Mouse (Mus musculus) G1E (cell line): Measurements from ENCODE around the gene Nfat5. TPM values are rescaled to one million over a fixed set of nuclear protein-coding genes. Genes with fewer than 3 reads are reported as not detected.
A peak's percentile ranks its signal among the peaks of the same experiment; 100 is the strongest.

Experiments used
- ATAC-seq: 2 replicates; pipeline ENCODE4 v1.8.0; 2016; ENCODE audit warnings: mild to moderate bottlenecking; ENCODE audit not compliant: insufficient number of reproducible peaks, poor library complexity, low FRiP score, severe bottlenecking; ENCODE audit errors: extremely low read depth
- DNase-seq: peaks from one replicate; pipeline ENCODE4 v3.0.0; 2012; ENCODE audit warnings: low spot score
- H3K27me3 ChIP-seq: 2 replicates; pipeline ENCODE4 v1.6.1; 2012; ENCODE audit warnings: mild to moderate bottlenecking, low read length, inconsistent platforms; ENCODE audit not compliant: insufficient read depth
- H3K36me3 ChIP-seq: replicated peaks from 2 replicates; pipeline ENCODE3; 2012; ENCODE audit warnings: mild to moderate bottlenecking, inconsistent platforms
- H3K4me1 ChIP-seq: 2 replicates; pipeline ENCODE4 v1.6.1; 2012; ENCODE audit warnings: low read depth, low read length, inconsistent platforms, mixed read lengths; ENCODE audit not compliant: insufficient read depth
- H3K4me3 ChIP-seq: 2 replicates; pipeline ENCODE4 v1.5.1; 2012; ENCODE audit warnings: low read depth, mild to moderate bottlenecking, inconsistent platforms, low read length, moderate library complexity, mixed read lengths
- H3K9me3 ChIP-seq: replicated peaks from 2 replicates; pipeline ENCODE4 v1.6.1; 2012; ENCODE audit warnings: inconsistent platforms
- CTCF ChIP-seq: IDR thresholded peaks from 2 replicates; pipeline ENCODE4 v1.5.1; 2012; ENCODE audit warnings: low read depth, low read length, inconsistent platforms, mixed read lengths
- GATA1 ChIP-seq: IDR thresholded peaks from 2 replicates; pipeline ENCODE4 v1.6.1; 2012; ENCODE audit warnings: borderline replicate concordance, low read length, inconsistent platforms, mixed read lengths
- GATA2 ChIP-seq: IDR thresholded peaks from 2 replicates; pipeline ENCODE4 v1.6.1; 2012; ENCODE audit warnings: low read depth, low read length, inconsistent platforms, borderline replicate concordance
- POLR2AphosphoS5 ChIP-seq: IDR thresholded peaks from 2 replicates; pipeline ENCODE4 v1.6.1; 2012; ENCODE audit warnings: low read depth, low read length, inconsistent platforms; ENCODE audit not compliant: insufficient replicate concordance
- TAL1 ChIP-seq: conservative IDR thresholded peaks from 2 replicates; pipeline ENCODE4 v1.6.1; 2012; ENCODE audit warnings: low read depth, low read length, inconsistent platforms, mixed read lengths
- polyA plus RNA-seq: library from polyadenylated mRNA; stranded (reverse); fragments of >175 nt; gene quantifications from 2 replicates; pipeline ENCODE4 v1.2.3, GENCODE M21; 2012
- total RNA-seq, 2 experiments: library from RNA; stranded (forward) in 1 of 2; stranded (reverse) in 1 of 2; fragments of 200-1000 nt in 1 of 2; fragments of >200 nt in 1 of 2; fragmentation: Nextera tagmentation in 1 of 2; gene quantifications; 2 replicates each; pipeline ENCODE4 v1.2.3; 2014 to 2017

Nfat5 gene
- total and polyA plus RNA-seq, 3 experiments, result 1.4 to 53.6 (median 24.4) TPM

- H3K27me3 ChIP-seq, result peaks cover 17% of the 10 kb centered on the region
- TF ChIP-seq GATA2 (no peak), TAL1 (no peak), POLR2AphosphoS5 (no peak), GATA1 (no peak), CTCF (no peak)
- no peaks in the 10 kb centered on the region for H3K36me3 ChIP-seq
- H3K4me3 ChIP-seq, result no peak overlapping the region
- ATAC-seq, result no peak
- no peaks in the 10 kb centered on the region for H3K9me3 ChIP-seq
- no peak for DNase-seq
- peaks cover 4% of the 10 kb centered on the region for H3K4me1 ChIP-seq
These were observed 5.7 kb upstream of the Nfat5 start for GRCm38 (mm10) chr8:107287522-107287921.

- Histone ChIP-seq H3K36me3 (no peaks in the 10 kb centered on the region), H3K27me3 (peaks cover 10% of the 10 kb centered on the region; the same call in 1 of the 2 replicates), H3K9me3 (no peaks in the 10 kb centered on the region), H3K4me1 (peaks cover 9% of the 10 kb centered on the region), H3K4me3 (no peak overlapping the region)
- ATAC-seq, result no peak
- no peak for TF ChIP-seq CTCF
- no peak for TF ChIP-seq GATA2
- TF ChIP-seq GATA1, result no peak
- no peak for TF ChIP-seq POLR2AphosphoS5
- no peak for TF ChIP-seq TAL1
- no peak for DNase-seq
These were observed 2.1 kb upstream of the Nfat5 start for GRCm38 (mm10) chr8:107291171-107291601.

DNA sequence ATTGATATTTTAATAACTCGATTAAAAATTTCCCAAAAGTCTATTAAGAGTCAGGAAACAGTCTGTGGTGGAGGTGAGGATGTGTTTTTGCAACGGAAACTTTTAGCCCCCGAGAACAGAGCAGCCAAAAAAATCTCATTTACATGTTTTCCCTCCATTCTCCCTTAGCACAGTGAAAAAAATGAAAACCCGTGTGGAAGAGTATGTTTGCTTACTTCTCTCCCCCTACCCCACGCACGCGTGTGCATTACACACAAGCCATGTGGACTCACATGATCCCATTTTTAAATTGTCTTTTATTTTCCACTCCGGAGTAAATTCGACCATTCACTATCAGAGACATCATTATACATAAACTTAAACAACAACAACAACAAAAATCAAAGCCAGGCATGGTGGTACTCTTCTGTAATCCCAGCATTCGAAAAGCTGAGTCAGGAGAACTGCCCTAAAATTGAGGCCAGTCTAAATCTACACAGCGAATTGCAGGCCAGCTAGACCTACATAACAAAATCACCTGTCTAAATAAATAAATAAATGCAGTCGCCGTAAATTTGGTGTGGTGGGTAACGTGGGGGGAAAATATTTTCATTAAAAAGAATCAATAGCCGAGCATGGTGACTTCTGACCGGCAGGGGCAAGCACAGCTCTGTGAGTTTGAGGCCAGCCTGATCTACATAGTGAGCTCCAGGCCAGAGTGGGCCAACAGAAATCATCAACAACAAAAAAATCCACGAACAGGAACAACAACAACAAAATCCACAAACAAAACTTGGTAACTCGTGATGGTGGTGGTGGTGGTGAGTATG lies 947 bp upstream of the Nfat5 start:
- peaks cover 4% of the 10 kb centered on the region for H3K36me3 ChIP-seq
- ATAC-seq, result no peak
- H3K4me3 ChIP-seq, result peak overlapping the region; percentile 92
- no peak for DNase-seq
- no peaks in the 10 kb centered on the region for H3K9me3 ChIP-seq
- H3K27me3 ChIP-seq, result peaks cover 6% of the 10 kb centered on the region; the same call in 1 of the 2 replicates
- peaks cover 9% of the 10 kb centered on the region for H3K4me1 ChIP-seq
- no peak for TF ChIP-seq GATA2
- no peak for TF ChIP-seq TAL1
- TF ChIP-seq GATA1, result no peak
- TF ChIP-seq POLR2AphosphoS5, result no peak

DNA sequence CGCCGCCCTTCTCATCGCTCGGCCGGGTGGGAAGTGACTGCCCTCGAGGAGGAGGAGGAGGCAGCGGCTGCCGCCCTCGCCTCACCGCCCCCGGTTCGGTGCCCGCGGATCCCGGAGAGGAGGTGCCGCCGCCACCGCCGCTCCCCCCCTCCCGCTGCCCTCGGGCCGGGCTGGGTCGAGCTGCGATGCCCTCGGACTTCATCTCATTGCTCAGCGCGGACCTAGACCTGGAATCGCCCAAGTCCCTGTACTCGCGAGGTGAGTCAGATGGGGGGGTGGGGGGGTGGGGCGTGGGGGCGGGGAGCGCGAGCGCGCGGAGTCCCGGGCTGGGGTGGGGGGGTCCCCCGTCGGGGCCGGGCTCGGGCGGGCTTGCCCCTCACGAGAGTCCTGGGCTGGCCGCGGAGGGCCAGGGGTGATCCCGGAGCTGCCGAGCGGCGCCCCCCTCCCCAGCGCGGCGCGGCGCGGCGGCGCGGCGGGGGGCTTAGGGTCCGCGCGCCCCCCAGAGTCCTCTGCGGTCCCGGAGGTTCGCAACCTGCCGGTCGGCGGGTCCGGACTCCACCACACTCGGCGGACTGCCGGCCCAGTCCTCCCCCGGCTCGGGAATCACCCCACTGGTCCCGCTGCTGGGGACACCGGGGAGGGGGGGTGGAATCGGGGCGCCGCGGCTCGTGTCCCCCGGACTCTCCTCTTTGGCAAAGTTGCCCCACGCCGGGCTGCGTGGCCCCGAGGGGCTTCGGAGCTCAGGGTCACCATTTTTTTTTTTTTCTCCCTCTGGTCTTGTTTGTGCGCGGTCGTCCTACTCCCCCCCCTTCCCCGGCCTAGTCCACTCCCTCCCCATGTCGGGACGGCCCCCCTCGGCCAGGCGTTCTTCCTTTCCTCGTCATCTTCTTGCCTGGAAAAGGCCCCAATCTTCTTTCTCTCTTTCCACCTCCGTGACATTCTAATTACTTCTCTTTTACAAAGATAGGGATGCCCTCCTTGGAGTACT lies 665 bp downstream of the Nfat5 start:
- Histone ChIP-seq H3K36me3 (peaks cover 4% of the 10 kb centered on the region), H3K27me3 (0 out of 2 replicates have a peak, but pooled peaks cover 2% of the 10 kb centered on the region), H3K9me3 (no peaks in the 10 kb centered on the region), H3K4me3 (peak overlapping the region; percentile 92), H3K4me1 (peaks cover 9% of the 10 kb centered on the region)
- peak; percentile 52 for DNase-seq
- TF ChIP-seq GATA2 (no peak), CTCF (no peak), POLR2AphosphoS5 (no peak), TAL1 (no peak), GATA1 (no peak)
- ATAC-seq, result peak; percentile 23; the same call in 1 of the 2 replicates

DNA sequence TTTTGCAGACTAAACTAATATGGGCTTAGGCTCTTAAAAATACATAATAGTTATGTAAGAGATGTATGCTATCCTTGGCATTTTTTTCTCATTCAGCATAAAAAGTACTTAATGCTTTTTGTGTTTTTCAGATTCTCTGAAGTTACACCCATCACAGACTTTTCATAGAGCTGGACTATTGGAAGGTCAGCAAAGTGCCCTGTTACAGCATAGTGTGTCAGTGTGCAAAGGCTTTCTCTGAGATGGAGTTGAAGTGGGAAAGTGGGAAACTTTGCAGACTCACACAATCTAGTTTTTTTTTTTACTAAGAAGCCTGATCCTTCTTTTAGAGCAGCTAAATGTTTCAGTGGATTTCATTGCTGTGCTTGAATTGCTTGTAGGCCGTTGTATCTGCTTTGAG lies 2.2 kb downstream of the Nfat5 start:
- ATAC-seq (no peak), DNase-seq (no peak)
- no peak overlapping the region for H3K4me3 ChIP-seq
- no peak for TF ChIP-seq TAL1
- no peak for TF ChIP-seq POLR2AphosphoS5
- TF ChIP-seq GATA1, result no peak
- no peak for TF ChIP-seq GATA2
- TF ChIP-seq CTCF, result no peak
- no peaks in the 10 kb centered on the region for H3K27me3 ChIP-seq
- H3K4me1 ChIP-seq, result peaks cover 9% of the 10 kb centered on the region
- no peaks in the 10 kb centered on the region for H3K9me3 ChIP-seq
- H3K36me3 ChIP-seq, result peaks cover 4% of the 10 kb centered on the region

GRCm38 (mm10) chr8:107311876-107312275 lies 18.6 kb downstream of the Nfat5 start:
- no peak overlapping the region for H3K4me3 ChIP-seq
- H3K27me3 ChIP-seq, result no peaks in the 10 kb centered on the region
- TF ChIP-seq GATA1 (no peak), TAL1 (no peak), POLR2AphosphoS5 (no peak), GATA2 (no peak), CTCF (no peak)
- ATAC-seq (no peak), DNase-seq (no peak)
- H3K9me3 ChIP-seq, result no peaks in the 10 kb centered on the region
- H3K36me3 ChIP-seq, result no peaks in the 10 kb centered on the region
- no peaks in the 10 kb centered on the region for H3K4me1 ChIP-seq
